In the genomic region with DNA sequence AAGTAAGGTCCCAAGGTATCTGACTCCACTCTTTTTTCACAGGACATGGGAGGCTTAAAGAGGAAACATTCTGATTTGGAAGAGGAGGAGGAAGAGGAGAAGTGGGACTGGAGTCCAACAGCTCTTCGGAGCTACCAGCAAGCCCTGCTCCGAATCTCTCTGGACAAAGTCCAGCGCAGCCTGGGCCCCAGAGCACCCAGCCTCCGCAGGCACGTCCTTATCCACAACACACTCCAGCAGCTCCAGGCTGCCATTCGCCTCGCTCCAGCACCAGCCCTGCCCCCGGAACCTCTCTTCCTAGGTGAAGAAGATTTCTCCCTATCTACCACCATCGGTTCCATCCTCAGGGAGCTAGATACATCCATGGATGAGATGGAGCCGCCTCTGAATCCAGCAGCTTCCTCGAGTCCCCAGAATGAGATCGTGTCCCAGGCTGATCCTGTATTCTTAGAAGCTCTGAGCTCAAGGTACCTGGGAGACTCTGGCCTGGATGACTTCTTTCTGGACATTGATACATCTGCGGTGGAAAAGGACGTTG, we compare ENCODE assay signal across 9 mouse cellular contexts. TPM values are rescaled to one million over a fixed set of nuclear protein-coding genes. Genes with fewer than 3 reads are reported as not detected.
DNase-seq lines count a peak whose midpoint lies in the region; ATAC-seq and TF ChIP-seq lines count a peak whose summit lies in the region.
"Had no signal": no experiment of that assay in that cellular context is flagged by ENCODE, and none has a peak within 500 bp of the region (broad histone marks: within the 10 kb centered on the region; RNA-seq: fewer than 3 reads in every experiment).

No protein-coding gene starts in this region.

- in situ Hi-C loops in ES-E14 (cut with MboI; ENCODE audit: low sequenced_read_pairs in 2 of 2, unreplicated experiment in 2 of 2) = no loop called here

- ATAC-seq in heart, embryonic 16.5 days (replicated peaks; ENCODE audit: extremely low read depth, insufficient read depth, low FRiP score) = no peak
- ATAC-seq in heart, embryonic 12.5 days (ENCODE audit: insufficient number of reproducible peaks, low FRiP score) = no peak
- ATAC-seq in intestine, embryonic 15.5 days = no peak
- no peak for ATAC-seq in liver, embryonic 13.5 days (ENCODE audit: low read depth)

- peaks cover 19% of the 10 kb centered on the region for H3K4me1 ChIP-seq in heart, embryonic 16.5 days (ENCODE audit: control insufficient read depth, insufficient read depth, low read length)
- peaks cover 16% of the 10 kb centered on the region for H3K4me1 ChIP-seq in heart, embryonic 12.5 days (replicated peaks)
- H3K4me1 ChIP-seq in ES-E14 (ENCODE audit: control insufficient read depth in 2 of 2, insufficient read depth in 2 of 2, low read length in 2 of 2, poor library complexity in 1 of 2) = peaks cover 5 to 10% of the 10 kb centered on the region in 2 experiments; a peak in 3 of 4 replicates
- peaks cover 28% of the 10 kb centered on the region for H3K4me1 ChIP-seq in intestine, embryonic 15.5 days (replicated peaks)
- H3K4me1 ChIP-seq in liver, embryonic 13.5 days (replicated peaks) = peaks cover 78% of the 10 kb centered on the region

- peak overlapping the region; percentile 75 for H3K27ac ChIP-seq in heart, embryonic 16.5 days (ENCODE audit: low read length)
- H3K27ac ChIP-seq in heart, embryonic 12.5 days (ENCODE audit: poor library complexity, severe bottlenecking) = no peak overlapping the region
- H3K27ac ChIP-seq in ES-E14 (ENCODE audit: insufficient read depth, low read depth, low read length, poor library complexity, severe bottlenecking) = no peak overlapping the region
- peak overlapping the region; percentile 67 for H3K27ac ChIP-seq in intestine, embryonic 15.5 days
- peak overlapping the region; percentile 96 for H3K27ac ChIP-seq in liver, embryonic 13.5 days
- H3K27ac ChIP-seq: limb, embryonic 15.5 days; neural tube, embryonic 12.5 days had no signal

- H3K27me3 ChIP-seq in heart, embryonic 16.5 days (ENCODE audit: control insufficient read depth, insufficient read depth, low read length) = no peaks in the 10 kb centered on the region
- H3K27me3 ChIP-seq in heart, embryonic 12.5 days (replicated peaks) = no peaks in the 10 kb centered on the region
- H3K27me3 ChIP-seq in intestine, embryonic 15.5 days (replicated peaks) = no peaks in the 10 kb centered on the region
- no peaks in the 10 kb centered on the region for H3K27me3 ChIP-seq in liver, embryonic 13.5 days
- H3K27me3 ChIP-seq: limb, embryonic 15.5 days; neural tube, embryonic 12.5 days had no signal

- H3K9ac ChIP-seq in heart, embryonic 16.5 days (ENCODE audit: low read length) = no peak overlapping the region
- no peak overlapping the region for H3K9ac ChIP-seq in heart, embryonic 12.5 days
- peak overlapping the region; percentile 40; the same call in 1 of the 2 replicates for H3K9ac ChIP-seq in ES-E14 (ENCODE audit: insufficient read depth, low read depth, low read length, poor library complexity, severe bottlenecking)
- no peak overlapping the region for H3K9ac ChIP-seq in intestine, embryonic 15.5 days
- H3K9ac ChIP-seq in liver, embryonic 13.5 days = peak overlapping the region; percentile 75; the same call in 1 of the 2 replicates
- H3K9ac ChIP-seq: limb, embryonic 15.5 days; neural tube, embryonic 12.5 days had no signal

- DNase-seq in ES-E14 (ENCODE audit: low read depth, low spot score) = no peak
- DNase-seq in liver, embryonic 13.5 days = no peak
- DNase-seq in right cerebral cortex, postnatal 10 days (ENCODE audit: low spot score in 2 of 2) = no peak
- DNase-seq in MN1 (ENCODE audit: low spot score) = no peak

- H3K36me3 ChIP-seq in heart, embryonic 16.5 days (ENCODE audit: control insufficient read depth, insufficient read depth) = peaks cover 11% of the 10 kb centered on the region
- H3K36me3 ChIP-seq in heart, embryonic 12.5 days = peaks cover 23% of the 10 kb centered on the region
- 0 out of 2 replicates have a peak, but pooled peaks cover 4% of the 10 kb centered on the region for H3K36me3 ChIP-seq in ES-E14 (ENCODE audit: control insufficient read depth, insufficient read depth, low read length, poor library complexity, severe bottlenecking)
- peaks cover 7% of the 10 kb centered on the region for H3K36me3 ChIP-seq in intestine, embryonic 15.5 days
- peaks cover 30% of the 10 kb centered on the region for H3K36me3 ChIP-seq in liver, embryonic 13.5 days

- no peak overlapping the region for H3K4me3 ChIP-seq in heart, embryonic 16.5 days (ENCODE audit: low read length)
- H3K4me3 ChIP-seq in heart, embryonic 12.5 days = no peak overlapping the region
- peak overlapping the region in 1 of 2 experiments; percentile 9; a peak in 2 of 4 replicates for H3K4me3 ChIP-seq in ES-E14 (ENCODE audit: insufficient read depth in 1 of 2, low read depth in 1 of 2, low read length in 2 of 2, poor library complexity in 1 of 2, severe bottlenecking in 1 of 2)
- no peak overlapping the region for H3K4me3 ChIP-seq in intestine, embryonic 15.5 days (replicated peaks)
- H3K4me3 ChIP-seq in liver, embryonic 13.5 days (replicated peaks) = no peak overlapping the region; the same call in 1 of the 2 replicates
- H3K4me3 ChIP-seq: neural tube, embryonic 12.5 days had no signal

- H3K4me2 ChIP-seq in heart, embryonic 16.5 days (ENCODE audit: low read depth, low read length) = 0 out of 2 replicates have a peak overlapping the region, but pooled peaks have one; percentile 2
- no peak overlapping the region for H3K4me2 ChIP-seq in heart, embryonic 12.5 days
- peak overlapping the region; percentile 27 for H3K4me2 ChIP-seq in intestine, embryonic 15.5 days (replicated peaks)
- H3K4me2 ChIP-seq in liver, embryonic 13.5 days = peak overlapping the region; percentile 79

- H3K9me3 ChIP-seq in heart, embryonic 16.5 days (replicated peaks; ENCODE audit: control insufficient read depth, low read length) = no peaks in the 10 kb centered on the region
- H3K9me3 ChIP-seq in heart, embryonic 12.5 days (replicated peaks) = no peaks in the 10 kb centered on the region
- no peaks in the 10 kb centered on the region for H3K9me3 ChIP-seq in ES-E14 (ENCODE audit: control insufficient read depth, insufficient read depth, low read depth, low read length)
- H3K9me3 ChIP-seq in intestine, embryonic 15.5 days = no peaks in the 10 kb centered on the region
- H3K9me3 ChIP-seq in liver, embryonic 13.5 days (replicated peaks) = no peaks in the 10 kb centered on the region
- H3K9me3 ChIP-seq: limb, embryonic 15.5 days; neural tube, embryonic 12.5 days had no signal

- WGBS in heart, embryonic 16.5 days = 77% methylated on average over 14 of the region's 14 CpGs
- whole genome bisulfite sequencing in heart, embryonic 12.5 days = 90% methylated on average over 14 of the region's 14 CpGs
- WGBS in intestine, embryonic 15.5 days = 87% methylated on average over 14 of the region's 14 CpGs
- WGBS in liver, embryonic 13.5 days (ENCODE audit: insufficient replicate concordance) = 86% methylated on average over 14 of the region's 14 CpGs

TF ChIP-seq in ES-E14, 5 proteins besides CTCF, POLR2A, EP300 and RAD21:
- TF ChIP-seq MAFK (IDR thresholded peaks at IDR 0.05; ENCODE audit: insufficient read depth, low read depth, low read length) = no peak
- no peak for TF ChIP-seq ZNF384 (IDR thresholded peaks at IDR 0.05; ENCODE audit: low read depth, low read length)
- no peak for TF ChIP-seq CHD2 (IDR thresholded peaks at IDR 0.05; ENCODE audit: low read depth, low read length)
- TF ChIP-seq HCFC1 (IDR thresholded peaks at IDR 0.05; ENCODE audit: borderline replicate concordance, insufficient read depth, low read length) = no peak
- TF ChIP-seq ZC3H11A (IDR thresholded peaks at IDR 0.05; ENCODE audit: borderline replicate concordance, low read depth, low read length) = no peak

RNA-seq across cellular contexts. Expression of a gene that starts 2.6 kb away (rescaled TPM):
- 22.1 and 23.4 TPM in 2 replicates for polyA plus RNA-seq in heart, embryonic 16.5 days (2015; fragmentation: Nextera tagmentation; extraction: Ambion mirVana)
- polyA plus RNA-seq in heart, embryonic 12.5 days (2016; fragmentation: Nextera tagmentation; extraction: Ambion mirVana) = 22.8 and 23.3 TPM in 2 replicates
- 5.4 and 6.2 TPM in 2 replicates for total RNA-seq in ES-E14 (2012; rRNA removed)
- polyA plus RNA-seq in intestine, embryonic 15.5 days (2015; fragmentation: Nextera tagmentation; extraction: Ambion mirVana) = 25.7 and 27.0 TPM in 2 replicates
- polyA plus RNA-seq in liver, embryonic 13.5 days (2015; fragmentation: Nextera tagmentation; extraction: Ambion mirVana) = 31.4 and 31.7 TPM in 2 replicates

RNA-seq across cellular contexts. Expression of a gene that starts 10.5 kb away (rescaled TPM):
- 36.4 and 44.0 TPM in 2 replicates for polyA plus RNA-seq in heart, embryonic 16.5 days (2015; fragmentation: Nextera tagmentation; extraction: Ambion mirVana)
- polyA plus RNA-seq in heart, embryonic 12.5 days (2016; fragmentation: Nextera tagmentation; extraction: Ambion mirVana) = 35.3 and 35.9 TPM in 2 replicates
- total RNA-seq in ES-E14 (2012; rRNA removed) = 13.1 and 25.1 TPM in 2 replicates
- polyA plus RNA-seq in intestine, embryonic 15.5 days (2015; fragmentation: Nextera tagmentation; extraction: Ambion mirVana) = 36.0 and 39.0 TPM in 2 replicates
- 20.7 and 21.7 TPM in 2 replicates for polyA plus RNA-seq in liver, embryonic 13.5 days (2015; fragmentation: Nextera tagmentation; extraction: Ambion mirVana)

RNA-seq across cellular contexts. Expression of a gene that starts 23.0 kb away (rescaled TPM):
- 1.7 and 2.7 TPM in 2 replicates for polyA plus RNA-seq in heart, embryonic 16.5 days (2015; fragmentation: Nextera tagmentation; extraction: Ambion mirVana)
- polyA plus RNA-seq in heart, embryonic 12.5 days (2016; fragmentation: Nextera tagmentation; extraction: Ambion mirVana) = 3.3 and 3.5 TPM in 2 replicates
- 10.0 TPM in 2 replicates for total RNA-seq in ES-E14 (2012; rRNA removed)
- polyA plus RNA-seq in intestine, embryonic 15.5 days (2015; fragmentation: Nextera tagmentation; extraction: Ambion mirVana) = 2.7 and 3.2 TPM in 2 replicates
- 0.78 and 0.88 TPM in 2 replicates for polyA plus RNA-seq in liver, embryonic 13.5 days (2015; fragmentation: Nextera tagmentation; extraction: Ambion mirVana)

RNA-seq across cellular contexts. Expression of a gene that starts 28.4 kb away (rescaled TPM):
- 48.3 and 52.3 TPM in 2 replicates for polyA plus RNA-seq in heart, embryonic 16.5 days (2015; fragmentation: Nextera tagmentation; extraction: Ambion mirVana)
- polyA plus RNA-seq in heart, embryonic 12.5 days (2016; fragmentation: Nextera tagmentation; extraction: Ambion mirVana) = 68.4 and 82.4 TPM in 2 replicates
- total RNA-seq in ES-E14 (2012; rRNA removed) = 22.0 and 29.6 TPM in 2 replicates
- 60.4 and 77.5 TPM in 2 replicates for polyA plus RNA-seq in intestine, embryonic 15.5 days (2015; fragmentation: Nextera tagmentation; extraction: Ambion mirVana)
- polyA plus RNA-seq in liver, embryonic 13.5 days (2015; fragmentation: Nextera tagmentation; extraction: Ambion mirVana) = 831 and 956 TPM in 2 replicates

RNA-seq across cellular contexts. Expression of a gene that starts 28.7 kb away (rescaled TPM):
- polyA plus RNA-seq in heart, embryonic 16.5 days (2015; fragmentation: Nextera tagmentation; extraction: Ambion mirVana) = 0.10 and 0.43 TPM in 2 replicates
- polyA plus RNA-seq in heart, embryonic 12.5 days (2016; fragmentation: Nextera tagmentation; extraction: Ambion mirVana) = 0.26 TPM in 2 replicates
- total RNA-seq in ES-E14 (2012; rRNA removed) = 9.1 and 18.6 TPM in 2 replicates
- 0.33 and 0.38 TPM in 2 replicates for polyA plus RNA-seq in intestine, embryonic 15.5 days (2015; fragmentation: Nextera tagmentation; extraction: Ambion mirVana)
- 0.07 and 0.10 TPM in 2 replicates for polyA plus RNA-seq in liver, embryonic 13.5 days (2015; fragmentation: Nextera tagmentation; extraction: Ambion mirVana)

Comparison
In these comparisons a context has a peak if more than half of its experiments do, and no peak if none do; other contexts are left out.
1. H3K27ac ChIP-seq: peak in heart, embryonic 16.5 days (single experiment), intestine, embryonic 15.5 days (single experiment) and liver, embryonic 13.5 days (single experiment); none in heart, embryonic 12.5 days (single experiment) and ES-E14 (single experiment).
2. H3K9ac ChIP-seq: peak in ES-E14 (single experiment) and liver, embryonic 13.5 days (single experiment); none in heart, embryonic 16.5 days (single experiment), heart, embryonic 12.5 days (single experiment) and intestine, embryonic 15.5 days (single experiment).